Mouse (Mus musculus): ENCODE data around the gene Zfp982. TPM values are rescaled to one million over a fixed set of nuclear protein-coding genes. Genes with fewer than 3 reads are reported as not detected.

Zfp982 gene
- polyA plus RNA-seq (2015; fragmentation: Nextera tagmentation; extraction: Ambion mirVana) = 2.8 and 4.4 TPM in 2 replicates

GRCm38 (mm10) chr4:147492117-147492516, at the start of gene Zfp982:
Gene Zfp982 (plus strand): TSS chr4:147492417.

GRCm38 (mm10) chr4:147539918-147540317, 47.7 kb downstream of the Zfp982 start, which contains the start of gene Gm16503:
Gene Gm16503 (plus strand): TSS chr4:147540218.

GRCm38 (mm10) chr4:147553071-147553470, 60.9 kb downstream of the Zfp982 start, which contains the start of gene Zfp985:
Gene Zfp985 (plus strand): TSS chr4:147553277.

Other genes starting within 250 kb of the Zfp982 start
- gene Zfp988, start 186.7 kb upstream of the Zfp982 start, polyA plus RNA-seq (2015; fragmentation: Nextera tagmentation; extraction: Ambion mirVana) = 0.18 and 0.21 TPM in 2 replicates
- 0.18 TPM in 1 of 2 replicates, not detected in the other for gene Zfp978, start 131.1 kb upstream of the Zfp982 start, polyA plus RNA-seq (2015; fragmentation: Nextera tagmentation; extraction: Ambion mirVana)
- 0.61 and 0.64 TPM in 2 replicates for gene Gm16503, start 47.8 kb downstream of the Zfp982 start, polyA plus RNA-seq (2015; fragmentation: Nextera tagmentation; extraction: Ambion mirVana)
- gene Zfp985, start 60.9 kb downstream of the Zfp982 start, polyA plus RNA-seq (2015; fragmentation: Nextera tagmentation; extraction: Ambion mirVana) = 0.19 and 0.27 TPM in 2 replicates
- gene Zfp979, start 150.1 kb downstream of the Zfp982 start, polyA plus RNA-seq (2015; fragmentation: Nextera tagmentation; extraction: Ambion mirVana) = 3.4 and 3.7 TPM in 2 replicates
- not detected in 2 replicates for gene Zfp534, start 210.1 kb downstream of the Zfp982 start, polyA plus RNA-seq (2015; fragmentation: Nextera tagmentation; extraction: Ambion mirVana)